Mouse (Mus musculus): ENCODE measurements around the gene Gm11985.

Gm11985 gene

GRCm38 (mm10) chr11:7153081-7153480, 35.3 kb downstream of the Gm11985 start:
- no peak for DNase-seq (ENCODE audit: low spot score)

GRCm38 (mm10) chr11:7152371-7152770, 36.0 kb downstream of the Gm11985 start:
- DNase-seq (ENCODE audit: low spot score) = no peak

GRCm38 (mm10) chr11:7150511-7150910, 37.9 kb downstream of the Gm11985 start:
- DNase-seq (ENCODE audit: low spot score) = no peak

DNA sequence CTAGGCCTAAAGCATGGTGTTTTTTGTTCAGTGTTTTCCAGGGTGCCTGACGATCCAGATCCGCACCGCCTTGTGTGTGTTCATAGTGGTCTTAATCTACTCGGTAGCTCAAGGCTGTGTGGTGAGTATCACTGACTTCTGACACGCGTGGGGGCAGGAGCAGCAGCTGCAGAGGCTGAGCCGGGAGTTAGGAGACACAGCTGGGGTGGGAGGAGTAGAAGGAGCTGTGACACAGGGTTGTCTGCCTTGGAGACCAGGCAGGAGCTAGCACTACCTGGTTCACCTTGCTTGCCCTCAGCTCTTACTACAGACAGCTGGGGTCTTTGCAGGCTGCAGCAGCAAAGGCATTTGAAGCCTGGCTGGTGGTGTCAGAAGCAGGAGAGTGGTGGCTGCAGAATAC, 38.9 kb downstream of the Gm11985 start:
- no peak for DNase-seq (ENCODE audit: low spot score)

DNA sequence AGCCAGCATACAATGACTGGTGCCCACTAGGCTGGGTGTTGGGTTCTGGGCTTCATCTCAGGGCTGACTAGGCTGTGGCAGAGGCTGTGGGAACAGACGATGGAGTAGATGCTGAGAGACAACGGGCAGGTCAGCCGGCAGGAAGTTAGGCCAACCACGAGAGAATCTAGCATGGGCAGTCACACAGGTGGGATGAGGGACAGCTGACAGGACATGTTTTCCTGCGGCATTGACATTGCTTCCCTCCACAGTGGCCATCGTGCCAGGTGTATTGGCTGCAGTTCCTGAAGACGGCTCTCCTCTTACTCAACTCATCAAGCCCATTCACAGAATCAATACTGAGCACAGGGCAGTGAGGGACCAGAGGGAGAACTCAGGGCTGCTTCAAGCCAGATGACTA, 40.4 kb downstream of the Gm11985 start:
- DNase-seq (ENCODE audit: low spot score) = no peak

DNA sequence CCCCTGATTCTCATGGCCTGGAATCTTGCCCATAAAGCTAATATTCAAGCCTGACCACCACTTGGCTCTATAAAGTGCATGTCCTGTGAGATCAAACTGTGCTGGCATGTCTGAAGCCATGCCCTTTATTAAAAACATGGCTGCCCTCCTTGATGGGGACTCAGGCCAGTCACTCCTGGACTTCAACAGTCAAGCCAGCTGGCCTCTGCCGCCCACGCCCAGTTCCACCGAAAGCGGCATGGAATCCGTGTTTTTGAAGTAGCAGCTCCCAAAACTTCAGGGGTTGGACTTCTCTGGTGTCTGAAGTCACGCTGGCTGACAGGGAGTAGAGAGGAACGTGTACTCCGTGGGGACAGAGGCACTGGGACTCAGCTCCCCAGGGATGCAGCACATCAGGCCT, 40.8 kb downstream of the Gm11985 start:
- DNase-seq (ENCODE audit: low spot score) = no peak

GRCm38 (mm10) chr11:7145221-7145620, 43.1 kb downstream of the Gm11985 start:
- DNase-seq (ENCODE audit: low spot score) = no peak

- no peak for DNase-seq (ENCODE audit: low spot score)
These were observed 44.0 kb downstream of the Gm11985 start for GRCm38 (mm10) chr11:7144369-7144768.

DNA sequence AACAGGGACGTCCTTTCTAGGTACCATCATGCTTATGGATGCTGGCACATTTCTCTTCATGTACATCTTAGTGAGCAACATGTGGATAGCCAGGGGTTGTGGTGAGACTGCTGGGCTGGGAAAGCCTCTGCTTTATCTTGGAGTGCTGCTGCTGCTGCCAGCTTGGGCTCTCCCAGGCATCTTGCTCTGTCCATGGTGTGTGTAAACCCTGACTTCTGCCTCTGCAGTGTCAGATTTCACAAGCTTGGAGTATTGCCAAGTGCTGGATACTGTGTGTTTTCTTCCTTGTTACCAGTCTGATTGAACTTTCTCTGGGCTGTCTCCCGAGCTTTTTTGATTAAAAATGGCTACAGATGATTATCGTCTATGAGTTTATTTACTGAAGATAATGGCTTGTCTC, 45.6 kb downstream of the Gm11985 start:
- DNase-seq (ENCODE audit: low spot score) = peak; percentile 9

- DNase-seq (ENCODE audit: low spot score) = no peak
These were observed 47.9 kb downstream of the Gm11985 start for GRCm38 (mm10) chr11:7140449-7140848.

GRCm38 (mm10) chr11:7138370-7138769, 50.0 kb downstream of the Gm11985 start:
- no peak for DNase-seq (ENCODE audit: low spot score)

DNA sequence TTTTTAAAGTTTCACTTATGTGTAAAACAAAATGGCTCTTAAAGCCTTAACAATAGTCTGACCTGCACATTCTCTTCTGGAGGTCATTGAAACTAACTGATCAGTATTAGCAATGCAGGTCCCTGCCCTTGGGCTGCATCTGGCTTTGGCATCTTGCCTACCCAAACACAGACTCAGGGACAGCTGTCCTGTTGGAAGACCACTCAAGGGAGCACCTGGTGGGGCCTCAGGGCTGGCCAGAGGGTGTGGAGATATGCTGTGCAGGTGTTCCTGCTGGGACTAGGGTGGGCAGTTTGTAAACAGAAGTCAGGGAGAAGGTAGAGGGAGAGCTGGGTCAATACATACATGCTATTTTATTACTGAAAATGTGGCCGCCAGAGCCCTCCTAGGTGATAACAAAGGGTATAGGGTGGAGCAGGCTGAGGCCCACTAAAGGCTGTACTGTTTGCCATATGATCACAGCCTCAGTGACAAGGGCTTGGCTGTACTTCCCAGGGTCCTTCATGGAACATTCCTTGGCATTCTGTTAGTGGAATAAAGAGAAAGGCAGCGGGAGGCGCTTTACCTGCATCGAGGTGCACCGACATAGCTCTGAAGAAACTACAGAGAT, 52.0 kb downstream of the Gm11985 start:
- no peak for DNase-seq (ENCODE audit: low spot score)

DNA sequence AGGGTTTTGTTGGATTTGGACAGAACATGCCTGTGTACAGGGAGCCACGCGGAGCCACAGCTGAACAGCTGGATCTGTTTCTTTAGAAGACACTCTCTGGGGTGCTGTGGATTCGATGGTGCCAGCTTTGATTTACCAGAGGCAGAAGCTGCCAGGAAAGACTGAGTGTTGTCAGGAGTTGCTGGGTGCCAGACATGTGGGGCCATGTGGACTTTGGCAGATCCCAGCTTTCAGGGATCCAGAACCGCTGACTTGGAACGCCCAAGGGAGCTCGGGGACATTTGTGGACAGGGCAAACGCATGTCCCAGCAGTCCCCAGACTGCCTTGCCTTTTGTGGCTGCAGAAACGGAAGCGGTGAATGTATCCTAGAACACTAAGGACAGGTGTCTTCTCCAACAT, 52.6 kb downstream of the Gm11985 start:
- DNase-seq (ENCODE audit: low spot score) = no peak

GRCm38 (mm10) chr11:7135301-7135700, 53.1 kb downstream of the Gm11985 start:
- no peak for DNase-seq (ENCODE audit: low spot score)

DNA sequence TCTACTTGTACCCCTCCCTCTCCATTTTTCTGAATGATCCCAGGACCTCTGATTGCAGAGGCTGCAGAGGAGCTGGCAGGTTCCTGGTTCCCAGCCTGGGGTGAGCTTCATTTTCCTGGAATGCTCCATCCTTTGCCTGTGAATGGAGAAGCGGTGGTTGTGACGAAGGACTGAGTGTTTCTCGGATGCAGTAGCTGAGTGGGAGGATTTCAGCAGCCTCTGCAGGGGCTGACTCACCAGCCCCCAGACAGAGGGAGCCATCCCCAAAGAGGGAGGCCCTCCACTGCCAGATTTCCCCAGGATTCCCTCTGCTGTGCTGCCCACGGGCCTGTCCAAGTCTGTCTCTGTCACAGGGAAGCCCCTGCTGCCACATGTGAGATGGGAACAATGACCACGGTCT, 54.0 kb downstream of the Gm11985 start:
- DNase-seq (ENCODE audit: low spot score) = no peak

GRCm38 (mm10) chr11:7133736-7134135, 54.6 kb downstream of the Gm11985 start:
- DNase-seq (ENCODE audit: low spot score) = no peak

Data from MN1 (cell line).